Mouse (Mus musculus) hindbrain, embryonic 13.5 days (tissue): ENCODE measurements at regions not wholly inside any gene's neighbourhood (a gene's known extent, or its start where the extent isn't known, plus 50 kb on each side); places are given as distances from the start of the nearest gene placed in this dataset.
A peak's percentile ranks its signal among the peaks of the same experiment; 100 is the strongest.

ENCODE experiments used
- ATAC-seq: fragments of 200-750 bp; cut with Nextera tagmentation; 2 replicates; pipeline ENCODE4 v1.8.0; 2017; ENCODE audit warnings: moderate TSS enrichment; ENCODE audit not compliant: low FRiP score
- H3K27ac ChIP-seq: fragments of 300-500 bp; sonication (generic); 2 replicates; pipeline ENCODE4 v1.5.1; 2015; ENCODE audit warnings: inconsistent platforms, mild to moderate bottlenecking, moderate library complexity
- H3K27me3 ChIP-seq: fragments of 300-500 bp; sonication (generic); 2 replicates; pipeline ENCODE4 v1.6.1; 2015; ENCODE audit warnings: mild to moderate bottlenecking, inconsistent platforms
- H3K36me3 ChIP-seq: fragments of 300-500 bp; sonication (generic); 2 replicates; pipeline ENCODE4 v1.6.1; 2015; ENCODE audit warnings: mild to moderate bottlenecking, inconsistent platforms
- H3K4me1 ChIP-seq: fragments of 300-500 bp; sonication (generic); replicated peaks from 2 replicates; pipeline ENCODE4 v1.6.1; 2015; ENCODE audit warnings: inconsistent platforms
- H3K4me2 ChIP-seq: fragments of 300-500 bp; sonication (generic); 2 replicates; pipeline ENCODE4 v1.6.1; 2015; ENCODE audit warnings: inconsistent platforms, mild to moderate bottlenecking, moderate library complexity
- H3K4me3 ChIP-seq: fragments of 300-500 bp; sonication (generic); 2 replicates; pipeline ENCODE4 v1.5.1; 2015; ENCODE audit warnings: mild to moderate bottlenecking, inconsistent platforms
- H3K9ac ChIP-seq: fragments of 300-500 bp; sonication (generic); 2 replicates; pipeline ENCODE4 v1.6.1; 2015; ENCODE audit warnings: mild to moderate bottlenecking, inconsistent platforms
- H3K9me3 ChIP-seq: fragments of 300-500 bp; sonication (generic); 2 replicates; pipeline ENCODE4 v1.6.1; 2016; ENCODE audit warnings: inconsistent platforms
- WGBS: fragments of 180-500 bp; shearing (Covaris S2); methylation state at CpG from one replicate; pipeline ENCODE4 v1.1.7; 2015; 5-methylcytosine and 5-hydroxymethylcytosine counted together

- Histone ChIP-seq H3K9me3 (no peaks in the 10 kb centered on the region), H3K36me3 (no peaks in the 10 kb centered on the region), H3K4me3 (no peak overlapping the region), H3K27me3 (no peaks in the 10 kb centered on the region), H3K4me2 (no peak overlapping the region), H3K27ac (peak overlapping the region; percentile 23; the same call in 1 of the 2 replicates), H3K9ac (no peak overlapping the region), H3K4me1 (no peaks in the 10 kb centered on the region; the same call in 1 of the 2 replicates)
- ATAC-seq, result no peak
- 32% methylated on average over 2 of the region's 2 CpGs for WGBS
Observed at GRCm38 (mm10) chr10:46828164-46828563, 1250.5 kb downstream of the Hace1 start.

GRCm38 (mm10) chr10:46845578-46846314 is 1268.1 kb downstream of the Hace1 start:
- H3K27ac ChIP-seq, result 0 out of 2 replicates have a peak overlapping the region, but pooled peaks have one; percentile 55
- no peak; the same call in 1 of the 2 replicates for ATAC-seq
- no peaks in the 10 kb centered on the region for H3K27me3 ChIP-seq
- no peaks in the 10 kb centered on the region for H3K4me1 ChIP-seq
- no peak overlapping the region for H3K9ac ChIP-seq
- no peak overlapping the region for H3K4me3 ChIP-seq
- no peaks in the 10 kb centered on the region for H3K36me3 ChIP-seq
- no peaks in the 10 kb centered on the region for H3K9me3 ChIP-seq
- 75% methylated on average over 3 of the region's 3 CpGs for WGBS
- no peak overlapping the region for H3K4me2 ChIP-seq
